In the genomic region with DNA sequence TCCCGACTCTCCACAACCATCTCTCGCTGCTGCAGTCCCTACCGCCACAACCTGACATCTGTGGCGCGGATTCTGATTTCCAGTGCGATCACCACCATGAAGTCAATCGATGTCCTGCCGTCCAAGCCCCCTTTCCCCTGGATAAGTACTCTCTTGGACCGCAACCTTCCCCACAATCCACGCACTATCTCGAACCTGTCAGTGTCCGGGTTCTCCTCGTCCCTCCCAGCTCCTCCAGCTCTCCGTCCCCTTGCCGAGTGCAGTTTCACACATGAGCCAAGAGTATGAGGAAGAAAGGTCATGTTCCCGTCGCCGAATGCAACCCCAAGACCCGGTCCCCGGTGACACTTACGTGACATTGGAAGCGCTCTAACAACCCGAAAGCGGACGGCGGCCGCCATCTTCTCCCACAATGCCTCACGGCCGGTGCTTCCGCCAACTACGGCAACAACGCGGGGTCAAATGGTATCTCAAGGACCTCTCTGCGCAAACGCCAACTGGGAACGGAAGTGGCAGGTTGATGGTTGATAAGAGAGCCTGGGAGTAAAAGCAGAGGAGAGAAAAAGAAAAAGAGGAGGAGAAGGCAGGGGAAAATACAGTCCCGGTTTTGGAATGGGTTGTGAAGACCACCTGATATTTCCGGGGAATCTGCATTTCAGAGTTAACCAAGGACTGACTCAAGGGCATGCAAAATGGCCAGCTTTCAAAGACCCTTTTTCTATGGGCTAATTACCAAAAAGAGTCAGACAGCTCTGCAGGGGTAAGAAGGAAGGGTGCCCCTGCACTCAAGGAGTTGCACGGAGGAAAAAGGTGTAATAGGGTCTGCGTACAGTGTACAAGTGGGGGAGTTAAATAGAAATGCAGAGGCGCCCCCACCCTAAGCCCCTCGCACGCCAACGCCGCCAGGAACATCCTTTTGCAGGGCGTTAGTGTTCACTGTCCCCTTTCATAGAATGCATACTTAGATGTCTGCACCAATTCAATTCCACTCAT, we compare ENCODE assay signal across 7 mouse cellular contexts. TPM values are rescaled to one million over a fixed set of nuclear protein-coding genes. Genes with fewer than 3 reads are reported as not detected.
DNase-seq lines count a peak whose midpoint lies in the region; ATAC-seq lines count a peak whose summit lies in the region.

A gene (minus strand): TSS at position 425 of the 993 bp plus-strand sequence.

- H3K9me3 ChIP-seq in embryonic facial prominence, embryonic 12.5 days, result no peaks in the 10 kb centered on the region
- H3K9me3 ChIP-seq in limb, embryonic 11.5 days (ENCODE audit: control insufficient read depth, low read length), result no peaks in the 10 kb centered on the region
- H3K9me3 ChIP-seq in midbrain, embryonic 14.5 days (ENCODE audit: control insufficient read depth, low read length), result no peaks in the 10 kb centered on the region

- no peaks in the 10 kb centered on the region for H3K27me3 ChIP-seq in embryonic facial prominence, embryonic 12.5 days
- H3K27me3 ChIP-seq in limb, embryonic 11.5 days (ENCODE audit: control insufficient read depth, insufficient read depth, low read length), result no peaks in the 10 kb centered on the region
- no peaks in the 10 kb centered on the region for H3K27me3 ChIP-seq in midbrain, embryonic 14.5 days (ENCODE audit: control insufficient read depth, insufficient read depth, low read length)

- no peak within 1 kb of the TSS for H3K27ac ChIP-seq in embryonic facial prominence, embryonic 12.5 days
- H3K27ac ChIP-seq in limb, embryonic 11.5 days (replicated peaks; ENCODE audit: low read depth, low read length), result no peak within 1 kb of the TSS
- peak within 1 kb of the TSS; percentile 71 for H3K27ac ChIP-seq in midbrain, embryonic 14.5 days (replicated peaks; ENCODE audit: low read depth, low read length)

- H3K4me2 ChIP-seq in embryonic facial prominence, embryonic 12.5 days (replicated peaks), result peak within 1 kb of the TSS; percentile 72
- H3K4me2 ChIP-seq in limb, embryonic 11.5 days (ENCODE audit: low read depth, severe bottlenecking), result peak within 1 kb of the TSS; percentile 73
- H3K4me2 ChIP-seq in midbrain, embryonic 14.5 days (ENCODE audit: low read length), result peak within 1 kb of the TSS; percentile 68

- peak; percentile 95 for DNase-seq in adrenal gland, postnatal 25 days
- DNase-seq in heart, adult 11 months, result peak; percentile 99
- DNase-seq in kidney, adult 18-20 months, result peak; percentile 98
- peak; percentile 94 for DNase-seq in limb, embryonic 11.5 days (ENCODE audit: low spot score)
- peak; percentile 97 for DNase-seq in midbrain, embryonic 14.5 days
- DNase-seq in spleen, adult 18-20 months, result peak; percentile 85 to 91

- H3K36me3 ChIP-seq in embryonic facial prominence, embryonic 12.5 days, result peaks cover 6% of the 10 kb centered on the region; the same call in 1 of the 2 replicates
- no peaks in the 10 kb centered on the region for H3K36me3 ChIP-seq in limb, embryonic 11.5 days (ENCODE audit: control insufficient read depth, insufficient read depth, low read length)
- H3K36me3 ChIP-seq in midbrain, embryonic 14.5 days (ENCODE audit: control insufficient read depth, insufficient read depth, low read length), result 0 out of 2 replicates have a peak, but pooled peaks cover 2% of the 10 kb centered on the region

- peak within 1 kb of the TSS; percentile 87 for H3K4me3 ChIP-seq in embryonic facial prominence, embryonic 12.5 days
- H3K4me3 ChIP-seq in limb, embryonic 11.5 days (ENCODE audit: low read depth, low read length), result peak within 1 kb of the TSS; percentile 88
- H3K4me3 ChIP-seq in midbrain, embryonic 14.5 days (replicated peaks; ENCODE audit: low read depth, low read length), result peak within 1 kb of the TSS; percentile 70

- WGBS in embryonic facial prominence, embryonic 12.5 days, result 8% methylated on average over 46 of the region's 46 CpGs
- WGBS in limb, embryonic 11.5 days, result 5% methylated on average over 46 of the region's 46 CpGs
- 6% methylated on average over 46 of the region's 46 CpGs for WGBS in midbrain, embryonic 14.5 days

- H3K9ac ChIP-seq in embryonic facial prominence, embryonic 12.5 days, result peak within 1 kb of the TSS; percentile 87
- H3K9ac ChIP-seq in limb, embryonic 11.5 days (ENCODE audit: low read length), result peak within 1 kb of the TSS; percentile 83
- H3K9ac ChIP-seq in midbrain, embryonic 14.5 days (replicated peaks; ENCODE audit: low read length), result peak within 1 kb of the TSS; percentile 74

- peaks cover 14% of the 10 kb centered on the region for H3K4me1 ChIP-seq in embryonic facial prominence, embryonic 12.5 days
- H3K4me1 ChIP-seq in limb, embryonic 11.5 days (ENCODE audit: control insufficient read depth, insufficient read depth, low read length), result peaks cover 8% of the 10 kb centered on the region; the same call in 1 of the 2 replicates
- H3K4me1 ChIP-seq in midbrain, embryonic 14.5 days (ENCODE audit: control insufficient read depth, insufficient read depth, low read length), result peaks cover 12% of the 10 kb centered on the region

- ATAC-seq in embryonic facial prominence, embryonic 12.5 days (ENCODE audit: insufficient number of reproducible peaks, insufficient read depth, low FRiP score, low TSS enrichment), result 0 out of 2 replicates have a peak, but pooled peaks have one; percentile 67
- ATAC-seq in limb, embryonic 11.5 days (ENCODE audit: insufficient number of reproducible peaks, low FRiP score, low TSS enrichment, low read depth), result peak; percentile 51; the same call in 1 of the 2 replicates
- ATAC-seq in midbrain, embryonic 14.5 days (ENCODE audit: low FRiP score, low TSS enrichment), result peak; percentile 92

RNA-seq across cellular contexts. Expression of the gene that starts here (rescaled TPM):
- total RNA-seq in adrenal gland, postnatal 25 days (2021), result 182 and 198 TPM in 2 replicates
- polyA plus RNA-seq in embryonic facial prominence, embryonic 12.5 days (2016; fragmentation: Nextera tagmentation; extraction: Ambion mirVana), result 172 and 179 TPM in 2 replicates
- polyA plus RNA-seq in limb, embryonic 11.5 days (2014; fragmentation: Nextera tagmentation; extraction: Ambion mirVana), result 190 and 192 TPM in 2 replicates
- 170 and 174 TPM in 2 replicates for polyA plus RNA-seq in midbrain, embryonic 14.5 days (2014; fragmentation: Nextera tagmentation; extraction: Ambion mirVana)
